Mouse (Mus musculus): ENCODE data around the gene Batf3.

DNA sequence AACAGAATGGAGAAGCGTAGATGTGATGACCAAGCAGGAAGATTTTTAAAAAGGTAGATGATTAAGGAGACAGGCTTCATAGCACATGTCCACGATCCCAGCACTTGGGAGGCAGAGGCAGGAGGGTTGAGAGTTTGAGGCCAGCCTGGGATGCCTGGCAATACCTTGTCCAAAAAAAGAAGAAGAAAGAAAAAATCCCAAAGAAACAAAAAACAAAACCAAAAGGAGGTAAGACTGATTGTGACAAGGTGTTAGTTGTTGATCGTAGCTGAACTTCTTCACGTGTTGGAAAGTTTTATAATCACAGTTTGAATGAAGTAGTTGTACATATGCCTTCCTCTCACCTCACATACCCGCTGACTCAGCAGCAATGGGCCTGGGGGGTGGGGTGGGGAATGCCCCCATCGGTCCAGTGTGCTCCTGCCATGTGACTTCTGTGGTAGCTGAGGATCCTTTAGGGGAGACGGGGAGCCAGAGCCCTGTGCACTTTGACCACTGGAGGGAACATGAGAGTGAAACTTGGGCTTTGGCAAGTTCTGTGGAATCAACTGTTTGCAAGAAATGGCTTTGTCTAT lies 11.3 kb upstream of the Batf3 start:
- no peak for TF ChIP-seq POLR2A (IDR thresholded peaks at IDR 0.05; ENCODE audit: insufficient read depth, low read length)
- TF ChIP-seq CTCF (IDR thresholded peaks at IDR 0.05; ENCODE audit: low read depth, low read length) = no peak
- TF ChIP-seq EP300 (IDR thresholded peaks at IDR 0.05; ENCODE audit: insufficient read depth, low read depth, low read length) = no peak

All from ES-Bruce4 (cell line).